Mouse (Mus musculus) layer of hippocampus, postnatal 25 days (tissue): ENCODE data around the gene Sirt1. TPM values are rescaled to one million over a fixed set of nuclear protein-coding genes. Genes with fewer than 3 reads are reported as not detected.
A peak's percentile ranks its signal among the peaks of the same experiment; 100 is the strongest.
"Not testable (repeated sequence)": the region's sequence is repeated elsewhere in the genome, so short reads cannot be mapped to it uniquely, and the experiment has no call there.

ENCODE experiments used
- DNase-seq, 2 experiments: peaks; one replicate each; pipeline ENCODE4 v3.0.0; 2022; ENCODE audit warnings: mixed read lengths in 2 of 2, low spot score in 1 of 2; ENCODE audit errors: extremely low spot score in 1 of 2
- total RNA-seq, 2 experiments: library from RNA; stranded (reverse); gene quantifications; 2 replicates each; pipeline ENCODE4 v1.2.3; 2021

The Sirt1 gene
- 10 to 100 TPM; 12.5 to 14.2 TPM for total RNA-seq

DNA sequence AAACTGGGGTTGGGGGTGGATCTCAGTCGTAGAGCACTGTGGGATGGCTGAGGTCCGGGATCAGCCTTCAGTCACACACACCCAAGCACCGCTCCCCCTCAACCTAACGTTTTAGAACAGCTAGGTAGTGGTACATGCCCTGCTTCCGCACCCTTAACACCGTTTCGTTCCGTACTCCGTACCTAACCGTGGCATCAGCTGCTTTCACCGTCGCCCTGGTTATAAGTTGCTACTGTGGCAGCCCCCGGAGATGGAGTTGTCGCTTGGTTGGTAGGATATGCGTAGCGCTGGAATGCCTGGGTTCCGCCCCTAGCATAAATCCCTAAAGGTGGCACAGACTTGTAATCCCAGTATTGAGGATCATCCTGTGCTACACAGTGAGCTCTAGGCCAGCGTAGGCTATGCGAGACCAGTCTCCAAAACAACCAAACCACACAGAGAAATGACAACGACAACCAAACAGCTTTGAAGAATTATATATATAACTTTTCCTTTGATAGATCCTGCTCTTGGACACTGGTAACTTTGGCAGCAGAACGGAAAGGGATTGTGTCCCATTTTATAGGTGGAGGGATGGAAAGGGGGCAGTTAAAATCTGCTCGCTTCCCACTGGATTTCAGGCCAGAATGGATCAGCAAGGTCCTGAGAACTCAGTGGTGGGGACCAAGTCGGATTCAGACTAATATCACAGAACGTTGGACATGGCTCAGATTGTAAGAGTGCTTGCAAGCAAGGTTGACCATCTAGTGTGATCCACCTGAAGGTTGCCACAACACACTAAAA, at the start of gene Sirt1:
Gene Sirt1 (minus strand): TSS at position 207 of the 783 bp plus-strand sequence.
- DNase-seq: peak in 1 of 2 experiments; percentile 13

DNA sequence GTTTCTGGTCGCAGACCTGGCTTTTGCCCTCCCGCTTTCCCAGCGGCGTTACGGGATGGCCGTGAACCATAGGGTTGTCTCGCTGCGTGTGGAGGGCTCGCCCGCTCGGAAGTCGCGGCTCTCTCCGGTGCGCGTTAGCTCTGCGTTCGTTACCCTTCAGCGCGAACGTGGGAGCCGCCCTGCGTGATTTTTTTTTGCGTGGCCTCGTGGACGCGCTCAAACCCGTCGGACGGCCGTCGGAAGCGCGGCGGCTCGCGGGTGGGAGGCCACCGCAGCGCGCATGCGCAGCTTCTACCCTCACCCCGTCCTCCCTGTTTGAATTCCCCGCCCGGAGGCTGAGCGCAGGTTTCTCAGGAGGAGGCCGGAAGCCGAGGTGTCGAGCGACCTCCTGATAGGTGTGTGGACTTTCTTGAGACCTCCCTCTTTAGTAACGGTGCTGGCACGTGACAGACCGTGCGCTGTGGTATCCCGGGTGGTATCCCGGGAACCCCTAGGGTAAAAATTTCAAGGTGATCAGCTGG, 48.3 kb upstream of the Sirt1 start, which contains the start of gene Ctnna3:
Gene Ctnna3 (plus strand): TSS at position 314 of the 521 bp plus-strand sequence.
- peak; percentile 68 to 71 for DNase-seq

DNA sequence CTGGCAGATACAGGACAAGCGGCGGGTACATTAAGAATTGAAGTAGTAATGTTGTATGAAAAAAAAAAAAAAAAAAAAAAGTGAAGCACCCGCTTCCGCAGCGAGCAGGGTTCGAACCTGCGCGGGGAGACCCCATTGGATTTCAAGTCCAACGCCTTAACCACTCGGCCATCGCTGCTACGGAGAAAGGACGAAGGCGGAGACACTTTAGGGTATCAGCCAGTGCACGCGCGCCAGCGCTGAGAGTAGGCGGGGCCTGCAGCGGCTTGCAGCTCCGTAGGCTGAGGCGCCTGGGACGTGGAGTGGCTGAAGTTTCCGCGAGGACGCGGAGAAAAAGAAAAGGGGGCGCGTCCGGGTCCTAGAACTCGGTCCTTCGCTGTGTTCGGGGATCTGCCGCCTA, 47.9 kb upstream of the Sirt1 start:
- peak; percentile 100 for DNase-seq

DNA sequence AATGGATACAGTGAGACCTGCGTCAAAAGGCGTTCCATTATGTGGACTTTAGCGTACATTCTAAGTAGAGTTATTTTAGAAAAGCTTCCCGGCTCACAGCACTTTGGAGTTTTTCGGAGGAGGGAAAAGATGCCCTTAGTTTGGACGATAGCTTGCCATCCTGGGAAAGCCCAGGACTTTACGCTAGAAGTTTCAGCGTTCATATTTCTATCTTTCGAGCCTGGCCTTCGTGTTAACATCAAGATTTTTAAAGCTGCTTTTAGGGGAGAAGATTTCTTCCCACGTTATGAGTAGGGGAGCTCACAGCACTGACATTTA, 47.5 kb upstream of the Sirt1 start:
- DNase-seq: no peak

DNA sequence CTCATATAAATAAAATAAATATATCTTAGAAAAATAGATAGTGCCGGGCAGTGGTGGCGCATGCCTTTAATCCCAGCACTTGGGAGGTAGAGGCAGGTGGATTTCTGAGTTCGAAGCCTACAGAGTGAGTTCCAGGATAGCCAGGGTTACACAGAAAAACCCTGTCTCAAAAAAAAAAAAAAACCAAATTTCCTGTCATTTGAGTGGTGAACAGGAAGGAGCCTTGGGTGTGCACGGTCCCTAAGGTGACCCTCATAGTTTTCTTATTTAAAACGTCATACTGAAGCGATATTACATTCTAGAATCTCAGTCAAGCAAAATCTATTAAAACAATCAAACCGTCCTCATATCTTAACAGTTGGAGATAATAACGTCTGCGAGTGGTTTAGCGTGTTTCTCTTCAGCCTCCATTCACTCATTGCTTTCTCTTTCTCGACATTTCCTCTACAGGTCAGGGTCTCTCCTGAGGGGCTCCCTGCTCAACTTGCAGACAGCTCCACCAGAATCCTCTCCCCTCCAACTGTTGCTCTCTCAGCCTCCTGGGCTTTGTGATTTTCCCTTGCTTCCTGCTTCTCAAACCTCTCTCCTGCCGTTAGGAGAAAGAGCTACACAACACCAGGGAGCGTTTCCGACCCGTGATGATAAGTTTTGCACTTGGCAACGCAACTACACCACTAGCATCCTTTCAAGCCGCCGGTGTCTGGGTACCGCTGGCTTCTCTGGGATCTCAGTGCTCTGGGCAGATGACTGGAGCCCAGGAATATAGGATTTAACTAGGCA, 46.9 kb upstream of the Sirt1 start:
- peak; percentile 10 to 20 for DNase-seq

DNA sequence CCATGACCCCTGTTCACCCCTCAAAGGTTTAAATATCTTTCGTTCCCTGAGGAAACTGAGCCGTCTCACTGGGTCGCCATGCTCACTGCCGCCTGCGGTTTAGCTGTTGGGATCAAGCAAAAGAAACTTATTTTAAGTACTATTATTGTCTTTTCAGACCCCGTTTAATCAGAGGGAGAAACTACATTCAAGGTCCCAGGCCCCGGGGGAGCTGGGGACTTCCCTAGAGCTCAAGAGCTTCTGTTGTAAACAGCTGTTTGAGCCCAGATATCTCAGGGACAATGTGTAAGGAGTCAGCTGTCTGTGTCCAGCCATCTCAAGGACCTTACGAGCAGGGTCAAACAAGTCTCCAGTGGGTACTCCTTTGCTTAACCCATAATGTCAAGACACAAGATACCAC, 45.6 kb upstream of the Sirt1 start:
- no peak for DNase-seq

DNA sequence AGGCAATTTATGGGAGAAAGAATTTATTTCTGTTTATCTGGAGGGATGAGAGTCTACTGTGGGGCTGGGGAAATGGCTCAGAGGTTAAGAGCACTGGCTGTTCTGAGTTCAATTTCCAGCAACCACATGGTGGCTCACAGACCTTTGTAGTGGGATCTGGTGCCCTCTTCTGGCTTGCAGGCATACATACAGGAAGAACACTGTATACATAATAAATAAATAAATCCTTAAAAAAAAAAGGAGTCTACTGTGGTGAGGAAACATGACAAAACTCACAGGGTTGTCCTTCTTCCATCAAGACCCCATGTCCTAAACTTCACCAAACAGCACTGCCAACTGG, 42.9 kb upstream of the Sirt1 start:
- DNase-seq: peak in 1 of 2 experiments; percentile 29

DNA sequence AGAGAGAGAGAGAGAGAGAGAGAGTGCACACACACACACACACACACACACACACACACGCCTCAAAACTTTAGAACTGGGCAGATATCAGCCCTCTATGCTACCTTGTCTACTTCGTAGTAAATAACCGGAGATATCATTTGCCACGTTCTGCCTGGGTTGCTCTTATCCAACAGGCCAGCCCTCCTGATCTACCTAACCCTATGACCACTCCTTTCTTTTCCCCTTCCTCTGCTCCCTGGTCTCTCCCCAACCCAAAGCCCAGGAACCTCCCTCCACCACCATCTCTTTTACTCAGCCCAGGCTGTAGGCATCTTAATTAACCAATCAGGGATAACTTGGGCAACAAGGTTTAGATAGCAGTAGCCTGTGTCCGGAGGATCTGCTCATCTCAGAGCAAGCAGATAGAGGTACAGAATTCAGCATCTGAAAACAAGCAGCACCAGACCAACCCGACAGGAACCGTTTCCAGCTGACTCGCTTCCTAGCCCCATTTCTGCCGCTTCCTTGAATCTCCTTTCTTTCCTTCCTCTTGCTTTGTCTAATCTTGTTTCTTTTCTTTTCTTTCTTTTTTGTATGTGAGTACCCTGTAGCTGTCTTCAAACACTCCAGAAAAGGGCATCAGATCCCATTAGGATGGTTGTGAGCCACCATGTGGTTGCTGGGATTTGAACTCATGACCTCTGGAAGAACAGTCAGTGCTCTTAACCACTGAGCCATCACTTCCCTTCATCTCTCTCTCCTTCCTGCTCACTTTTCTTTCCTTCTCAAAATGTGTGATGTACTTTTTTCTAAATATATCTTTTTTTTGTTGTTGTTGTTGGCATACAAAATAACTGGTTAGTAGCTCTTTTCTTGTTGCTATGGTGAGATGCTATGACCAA, 42.3 kb upstream of the Sirt1 start:
- DNase-seq: no peak

DNA sequence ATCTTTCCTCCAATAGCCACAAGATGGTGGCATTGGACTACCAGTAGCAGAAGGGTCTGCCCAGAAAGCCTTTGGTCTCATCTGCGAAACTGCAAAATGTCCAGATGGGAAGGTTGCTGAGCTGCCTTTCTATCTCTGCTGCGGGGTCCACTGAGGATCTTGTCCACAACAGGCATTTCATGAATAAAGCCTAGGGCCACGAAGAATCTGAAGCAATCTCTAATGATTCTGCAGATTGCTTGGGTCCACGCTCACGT, 41.2 kb upstream of the Sirt1 start:
- no peak for DNase-seq

DNA sequence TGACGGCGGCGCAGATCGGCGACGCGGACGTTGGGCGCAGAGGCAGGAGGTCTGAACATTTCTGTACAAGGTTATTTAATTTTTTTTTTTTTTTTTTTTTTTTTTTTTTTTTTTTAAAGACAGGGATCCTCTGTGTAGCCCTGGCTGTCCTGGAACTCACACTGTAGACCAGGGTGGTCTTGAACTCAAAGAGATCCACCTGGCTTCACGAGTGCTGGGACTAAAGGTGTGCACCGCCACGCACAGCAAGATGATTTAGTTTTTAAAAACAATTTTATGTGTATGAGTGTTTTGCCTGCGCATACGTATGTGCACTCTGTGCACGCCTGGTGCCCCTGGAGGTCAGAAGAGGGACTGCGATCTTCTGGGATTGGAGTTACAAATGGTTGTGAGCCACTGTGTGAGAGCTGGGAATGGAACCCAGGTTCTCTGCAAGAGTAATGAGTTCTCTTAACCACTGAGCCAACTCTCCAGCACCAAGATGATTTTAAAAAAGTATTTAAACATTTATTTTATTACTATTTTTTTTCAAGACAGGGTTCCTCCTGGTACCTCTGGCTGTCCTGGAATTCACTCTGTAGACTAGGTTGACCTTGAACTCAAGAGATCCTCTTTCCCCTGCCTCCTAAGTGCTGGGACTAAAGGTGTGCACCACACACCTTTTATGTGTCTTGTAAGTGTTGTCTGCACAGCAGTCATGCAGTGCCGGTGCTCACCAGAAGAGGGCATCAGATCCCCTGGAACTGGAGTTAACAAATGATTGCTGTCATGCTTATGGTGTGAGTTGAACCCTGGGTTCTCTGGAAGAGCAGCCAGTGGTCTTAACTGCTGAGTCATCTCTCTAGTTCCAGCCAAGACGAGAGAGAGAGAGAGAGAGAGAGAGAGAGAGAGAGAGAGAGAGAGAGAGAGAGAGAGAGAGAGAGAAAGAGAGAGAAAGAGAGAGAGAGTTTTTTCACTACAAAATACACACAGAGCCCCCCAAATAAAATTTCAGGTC, 40.5 kb upstream of the Sirt1 start, which contains the start of gene Gm7075:
Gene Gm7075 (minus strand): TSS at position 51 of the 997 bp plus-strand sequence.
- peak in 1 of 2 experiments; percentile 62 for DNase-seq

DNA sequence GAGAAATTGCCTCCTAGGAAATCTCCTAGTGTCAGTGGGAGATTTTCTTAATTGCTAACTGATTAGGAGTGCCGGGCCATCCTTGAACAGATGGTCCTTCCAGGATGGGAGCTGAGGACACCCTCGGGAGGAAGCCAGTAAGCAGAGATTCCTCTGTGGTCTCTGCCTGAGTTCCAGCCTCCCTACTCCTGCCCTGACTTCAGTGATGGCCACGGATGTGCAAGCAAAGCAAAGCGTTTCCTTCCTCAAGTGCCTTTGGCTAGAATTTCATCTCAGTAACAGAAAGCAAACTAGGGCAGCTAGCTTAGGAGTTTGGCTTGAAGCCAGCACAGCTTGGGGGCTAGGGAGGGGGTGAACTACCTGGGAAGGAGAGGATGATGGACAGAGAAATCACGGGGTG, 35.6 kb upstream of the Sirt1 start:
- no peak for DNase-seq

DNA sequence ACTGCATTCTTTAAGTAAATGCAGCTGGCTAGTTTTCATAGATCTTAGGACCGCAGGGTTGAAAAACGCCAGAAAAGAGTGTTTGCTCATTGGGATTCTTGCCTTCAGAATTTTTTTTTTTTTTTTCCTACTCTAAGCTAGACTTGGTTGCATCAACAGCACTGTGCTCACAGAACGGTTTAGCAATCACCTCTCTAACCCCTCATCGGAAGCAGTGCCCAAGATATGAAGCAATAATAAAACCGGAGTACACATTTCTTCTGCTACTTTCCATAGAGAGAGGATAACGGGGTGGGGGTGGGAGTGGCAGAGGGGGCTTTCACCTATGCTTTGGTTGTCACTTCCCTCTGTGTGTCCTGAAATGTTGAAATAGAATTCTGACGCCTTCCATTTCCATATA, 34.3 kb upstream of the Sirt1 start:
- DNase-seq: no peak

DNA sequence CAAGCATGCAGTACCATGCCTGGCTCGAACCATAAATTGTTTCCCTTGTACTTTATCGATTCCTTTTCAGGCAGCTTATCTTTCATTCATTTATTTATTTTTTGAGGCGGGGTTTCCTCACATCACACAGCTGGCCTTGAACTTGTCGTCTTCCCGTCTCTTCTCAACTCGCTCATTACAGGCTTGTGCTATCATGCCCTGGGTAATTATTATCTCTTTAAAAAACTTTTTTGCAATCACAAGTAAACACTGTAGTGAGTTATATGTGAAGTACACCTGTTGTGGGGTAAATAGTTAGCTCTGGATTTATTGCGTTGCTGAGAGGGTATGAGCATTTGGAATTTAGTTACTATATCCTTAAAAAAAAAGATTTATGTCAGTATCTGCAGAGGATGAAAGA, 33.8 kb upstream of the Sirt1 start:
- no peak for DNase-seq

DNA sequence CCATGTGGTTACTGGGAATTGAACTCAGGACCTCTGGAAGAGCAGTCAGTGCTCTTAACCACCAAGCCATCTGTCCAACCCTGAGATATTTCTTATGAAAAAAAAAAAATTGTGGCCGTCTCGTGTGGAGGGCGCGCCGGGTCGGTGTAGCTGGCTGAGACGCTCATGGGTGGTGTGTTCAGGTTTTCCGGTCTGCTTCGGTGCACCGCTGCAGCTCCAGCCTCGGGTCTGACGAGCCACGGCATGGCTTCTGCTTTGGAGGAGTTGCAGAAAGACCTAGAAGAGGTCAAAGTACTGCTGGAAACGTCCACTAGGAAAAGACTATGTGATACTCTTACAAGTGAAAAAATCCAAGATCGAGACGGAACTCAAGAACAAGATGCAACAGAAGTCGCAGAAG, 31.3 kb upstream of the Sirt1 start:
- no peak for DNase-seq

DNA sequence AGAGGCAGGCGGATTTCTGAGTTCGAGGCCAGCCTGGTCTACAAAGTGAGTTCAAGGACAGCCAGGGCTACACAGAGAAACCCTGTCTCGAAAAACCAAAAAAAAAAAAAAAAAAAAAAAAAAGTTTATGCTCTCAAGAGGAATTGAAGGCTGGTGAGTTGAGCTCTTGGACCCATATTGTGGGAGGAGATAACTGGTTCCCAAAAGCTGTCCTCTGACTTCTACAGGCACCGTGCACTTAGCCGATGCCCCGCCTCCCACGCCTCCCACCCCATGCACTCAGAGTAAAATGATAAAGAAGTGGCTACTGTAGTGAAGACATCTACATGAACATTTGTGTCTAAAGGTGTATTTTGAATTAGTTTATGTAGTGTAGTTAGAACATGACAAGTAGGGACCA, 30.2 kb upstream of the Sirt1 start:
- not testable (repeated sequence) for DNase-seq

DNA sequence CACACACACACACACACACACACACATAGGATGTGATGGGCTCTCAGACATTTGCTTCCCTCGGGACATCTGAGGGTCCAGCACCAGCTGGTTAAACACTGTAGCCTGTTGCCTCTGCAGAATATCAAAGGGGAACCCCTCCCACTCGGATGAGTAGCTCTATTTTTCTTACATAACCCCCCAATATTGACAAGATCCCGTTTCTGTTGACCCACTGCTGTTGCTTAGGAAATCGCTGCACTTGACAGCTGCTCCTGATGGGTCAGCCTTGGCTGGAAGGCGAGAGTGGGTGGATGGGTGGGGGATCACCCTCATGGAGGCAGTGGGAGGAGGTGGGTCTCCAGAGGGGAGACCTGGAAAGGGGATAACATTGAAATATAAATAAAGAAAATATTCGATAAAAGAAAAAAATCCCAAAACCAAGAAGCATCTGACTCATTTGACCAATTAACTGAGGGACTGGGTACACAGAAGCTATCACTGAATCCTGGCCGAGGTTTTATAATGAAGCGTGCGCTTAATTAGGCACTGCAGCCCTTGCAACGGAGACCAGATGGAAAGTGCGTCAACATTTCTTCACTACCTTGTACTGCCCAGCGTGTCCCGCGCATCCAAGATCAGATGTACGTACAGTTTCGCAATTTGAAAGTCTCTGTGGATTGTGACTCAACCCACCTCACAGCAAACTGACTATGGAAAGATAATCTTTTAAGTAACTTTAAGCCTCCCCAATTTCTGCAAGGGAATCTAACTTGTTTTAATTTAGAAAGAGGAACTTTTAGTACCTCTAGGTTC, 28.9 kb upstream of the Sirt1 start:
- DNase-seq: no peak

DNA sequence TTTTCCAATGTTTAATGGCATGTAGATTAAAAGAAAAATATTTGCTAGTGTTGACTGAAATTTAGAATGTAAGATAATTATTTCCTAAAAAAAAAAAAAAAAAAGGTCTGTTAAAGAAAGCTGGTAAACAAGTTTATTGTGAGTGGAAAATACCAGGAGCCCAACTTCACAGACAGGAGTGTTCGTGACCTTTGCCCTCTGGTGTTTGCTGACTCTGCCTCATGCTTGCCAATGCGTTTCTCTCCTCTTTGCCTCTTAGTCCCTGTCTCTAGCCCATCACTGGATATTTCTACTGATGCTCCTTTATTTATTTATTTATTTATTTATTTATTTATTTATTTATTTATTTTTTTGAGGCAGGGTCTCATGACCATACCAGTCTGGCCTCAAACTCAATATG, 22.1 kb upstream of the Sirt1 start:
- no peak for DNase-seq

DNA sequence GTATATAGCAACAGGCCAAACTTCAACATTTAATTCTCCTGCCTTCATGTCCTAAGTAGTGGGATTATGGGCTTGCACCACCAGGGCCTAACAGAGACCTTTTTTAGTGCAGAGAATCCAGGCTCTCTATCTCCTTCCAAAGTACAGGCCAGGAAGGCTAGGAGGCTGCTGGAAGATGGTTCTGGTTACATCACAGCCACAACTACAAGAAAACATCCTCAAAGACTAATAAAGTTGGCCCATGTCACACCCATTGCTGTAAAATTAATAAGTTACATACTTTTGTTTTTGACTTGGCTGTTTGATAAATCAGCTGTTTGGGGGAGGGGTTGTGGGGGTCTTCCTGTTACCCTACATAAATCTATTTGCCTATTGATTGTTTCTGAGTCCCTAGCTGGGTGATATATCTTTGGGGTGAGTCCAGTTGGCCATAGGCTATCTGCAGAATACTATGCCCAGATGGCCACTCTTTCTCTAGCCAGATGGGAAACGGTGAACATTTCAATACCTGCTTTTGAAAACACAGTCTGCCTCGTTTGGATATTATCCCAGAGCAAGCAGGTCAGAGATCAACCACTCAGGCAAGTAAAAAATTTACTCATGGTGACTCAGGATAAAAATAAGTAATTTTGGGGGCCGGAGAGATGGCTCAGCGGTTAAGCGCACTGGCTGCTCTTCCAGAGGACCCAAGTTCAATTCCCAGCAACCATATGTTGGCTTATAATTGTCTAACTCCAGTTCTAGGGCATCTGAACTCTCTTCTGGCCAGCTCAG, 21.4 kb upstream of the Sirt1 start:
- DNase-seq: no peak
